Mouse (Mus musculus) ovary, adult 18-20 months (tissue): ENCODE results near the gene Gpr176.

Experiments
- DNase-seq: peaks from one replicate; pipeline ENCODE4 v3.0.0; 2022; ENCODE audit warnings: low spot score, mixed read lengths

The Gpr176 gene

GRCm38 (mm10) chr2:118372901-118373571, at the start of gene Gpr176:
Gene Gpr176 (minus strand): TSS chr2:118373419.
- DNase-seq = no peak

- no peak for DNase-seq
Measured at GRCm38 (mm10) chr2:118422385-118422784, 49.2 kb upstream of the Gpr176 start.

GRCm38 (mm10) chr2:118421951-118422350, 48.7 kb upstream of the Gpr176 start:
- no peak for DNase-seq

GRCm38 (mm10) chr2:118418076-118418475, 44.9 kb upstream of the Gpr176 start:
- DNase-seq = no peak

GRCm38 (mm10) chr2:118415601-118416355, 42.6 kb upstream of the Gpr176 start:
- DNase-seq = no peak

GRCm38 (mm10) chr2:118412821-118413220, 39.6 kb upstream of the Gpr176 start:
- no peak for DNase-seq

GRCm38 (mm10) chr2:118408336-118408895, 35.2 kb upstream of the Gpr176 start:
- DNase-seq = no peak

- DNase-seq = no peak
Measured at GRCm38 (mm10) chr2:118406811-118407210, 33.6 kb upstream of the Gpr176 start.

GRCm38 (mm10) chr2:118405568-118405967, 32.3 kb upstream of the Gpr176 start:
- no peak for DNase-seq

GRCm38 (mm10) chr2:118404336-118404735, 31.1 kb upstream of the Gpr176 start:
- no peak for DNase-seq

GRCm38 (mm10) chr2:118401834-118402727, 28.9 kb upstream of the Gpr176 start:
- DNase-seq = no peak

- no peak for DNase-seq
Measured at GRCm38 (mm10) chr2:118399751-118400150, 26.5 kb upstream of the Gpr176 start.

- no peak for DNase-seq
Measured at GRCm38 (mm10) chr2:118391201-118391600, 18.0 kb upstream of the Gpr176 start.

- DNase-seq = no peak
Measured at GRCm38 (mm10) chr2:118390072-118390471, 16.9 kb upstream of the Gpr176 start.

GRCm38 (mm10) chr2:118389569-118389968, 16.4 kb upstream of the Gpr176 start:
- DNase-seq = no peak

- DNase-seq = peak; percentile 99
Measured at GRCm38 (mm10) chr2:118388341-118389335, 15.4 kb upstream of the Gpr176 start, which contains the start of gene Eif2ak4. Gene Eif2ak4 (plus strand): TSS chr2:118388618.

GRCm38 (mm10) chr2:118383387-118383786, 10.2 kb upstream of the Gpr176 start:
- DNase-seq = no peak

GRCm38 (mm10) chr2:118379756-118380155, 6.5 kb upstream of the Gpr176 start:
- no peak for DNase-seq

GRCm38 (mm10) chr2:118375931-118376330, 2.7 kb upstream of the Gpr176 start:
- DNase-seq = no peak

- no peak for DNase-seq
Measured at GRCm38 (mm10) chr2:118375522-118375921, 2.3 kb upstream of the Gpr176 start.
